Mouse (Mus musculus) forebrain, embryonic 13.5 days (tissue): ENCODE results near the gene Pilra. TPM values are rescaled to one million over a fixed set of nuclear protein-coding genes. Genes with fewer than 3 reads are reported as not detected.
"Not testable (repeated sequence)": the region's sequence is repeated elsewhere in the genome, so short reads cannot be mapped to it uniquely, and the experiment has no call there.

Experiments used
- ATAC-seq: fragments of 200-750 bp; cut with Nextera tagmentation; 2 replicates; pipeline ENCODE4 v1.8.0; 2017
- H3K27ac ChIP-seq: fragments of 300-500 bp; sonication (generic); 2 replicates; pipeline ENCODE4 v1.5.1; 2015; ENCODE audit warnings: inconsistent platforms, mild to moderate bottlenecking, moderate library complexity
- H3K27me3 ChIP-seq: fragments of 300-500 bp; sonication (generic); 2 replicates; pipeline ENCODE4 v1.6.1; 2015; ENCODE audit warnings: mild to moderate bottlenecking, inconsistent platforms
- H3K36me3 ChIP-seq: fragments of 300-500 bp; sonication (generic); 2 replicates; pipeline ENCODE4 v1.6.1; 2015; ENCODE audit warnings: mild to moderate bottlenecking, inconsistent platforms; ENCODE audit not compliant: poor library complexity, severe bottlenecking
- H3K4me1 ChIP-seq: fragments of 300-500 bp; sonication (generic); 2 replicates; pipeline ENCODE4 v1.6.1; 2015; ENCODE audit warnings: inconsistent platforms
- H3K4me2 ChIP-seq: fragments of 300-500 bp; sonication (generic); 2 replicates; pipeline ENCODE4 v1.6.1; 2015; ENCODE audit warnings: inconsistent platforms, mild to moderate bottlenecking, moderate library complexity
- H3K4me3 ChIP-seq: fragments of 300-500 bp; sonication (generic); 2 replicates; pipeline ENCODE4 v1.5.1; 2015; ENCODE audit warnings: mild to moderate bottlenecking, inconsistent platforms
- H3K9ac ChIP-seq: fragments of 300-500 bp; sonication (generic); 2 replicates; pipeline ENCODE4 v1.6.1; 2015; ENCODE audit warnings: mild to moderate bottlenecking, inconsistent platforms
- H3K9me3 ChIP-seq: fragments of 300-500 bp; sonication (generic); replicated peaks from 2 replicates; pipeline ENCODE4 v1.6.1; 2016; ENCODE audit warnings: inconsistent platforms
- WGBS: fragments of 180-500 bp; shearing (Covaris S2); methylation state at CpG from one replicate; pipeline ENCODE4 v1.1.7; 2015; 5-methylcytosine and 5-hydroxymethylcytosine counted together
- polyA plus RNA-seq: library from polyadenylated mRNA; unstranded; fragments of >200 nt; fragmentation: Nextera tagmentation; extraction: Ambion mirVana; gene quantifications from 2 replicates; pipeline ENCODE4 v1.2.1, GENCODE M21; 2015

Pilra gene
- polyA plus RNA-seq, 1 experiment from 2014 or later, result 1.3 TPM

DNA sequence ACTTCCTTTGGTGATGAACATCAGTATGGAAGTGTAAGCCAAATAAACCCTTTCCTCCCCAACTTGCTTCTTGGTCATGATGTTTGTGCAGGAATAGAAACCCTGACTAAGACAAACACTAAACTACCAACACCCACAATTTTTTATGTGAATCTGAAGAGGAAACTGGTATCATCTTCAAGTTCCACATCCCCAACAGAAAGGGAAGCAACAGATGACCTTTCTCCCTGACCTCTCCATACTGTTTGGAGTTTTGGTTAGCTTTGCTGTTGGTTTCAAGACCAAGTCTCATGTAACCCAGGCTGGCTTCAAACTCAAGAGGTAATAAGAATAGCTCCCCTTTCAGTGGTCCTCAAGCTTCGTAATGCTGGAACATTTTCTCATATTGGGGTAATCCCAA, 14.2 kb upstream of the Pilra start:
- H3K36me3 ChIP-seq, H3K4me2 ChIP-seq, H3K4me3 ChIP-seq, H3K27me3 ChIP-seq, ATAC-seq, H3K4me1 ChIP-seq, H3K9me3 ChIP-seq, H3K27ac ChIP-seq, H3K9ac ChIP-seq: not testable (repeated sequence)
- WGBS, result 89% methylated on average over 1 of the region's 1 CpGs

GRCm38 (mm10) chr5:137837110-137837509, 1.0 kb upstream of the Pilra start:
- not testable (repeated sequence) for H3K4me1 ChIP-seq, ATAC-seq

DNA sequence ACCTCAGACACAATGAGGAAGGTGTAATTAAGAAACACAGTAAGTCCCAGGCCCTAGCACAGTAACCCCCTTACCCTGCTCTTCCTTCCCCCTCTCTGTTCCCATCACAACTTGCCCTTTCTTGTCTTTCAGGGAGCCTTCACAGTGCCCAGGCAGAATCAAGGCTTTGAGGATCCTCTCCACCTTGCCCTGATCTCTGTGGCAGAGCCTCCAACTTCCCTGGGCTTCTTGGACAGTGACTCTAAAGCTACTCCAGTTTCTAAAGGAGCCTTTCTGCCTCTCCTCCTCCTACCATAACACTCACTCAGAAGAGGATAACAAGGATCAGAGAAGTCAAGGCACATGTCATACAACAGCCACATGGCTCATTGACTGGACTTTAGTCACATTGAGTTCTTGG, 530 bp upstream of the Pilra start:
- no peak for ATAC-seq
- H3K27me3 ChIP-seq, result no peaks in the 10 kb centered on the region
- H3K4me2 ChIP-seq, result no peak overlapping the region
- no peaks in the 10 kb centered on the region for H3K4me1 ChIP-seq
- no peaks in the 10 kb centered on the region for H3K36me3 ChIP-seq
- no peak overlapping the region for H3K9ac ChIP-seq
- H3K9me3 ChIP-seq, result no peaks in the 10 kb centered on the region
- H3K27ac ChIP-seq, result no peak overlapping the region
- no peak overlapping the region for H3K4me3 ChIP-seq

More at GRCm38 (mm10) chr5:137837110-137837509, 1.0 kb upstream of the Pilra start:
- not testable (repeated sequence) for H3K4me2 ChIP-seq, H3K27ac ChIP-seq, H3K36me3 ChIP-seq, H3K4me3 ChIP-seq, H3K9me3 ChIP-seq, H3K9ac ChIP-seq, H3K27me3 ChIP-seq

- H3K36me3 ChIP-seq, result no peaks in the 10 kb centered on the region
- H3K4me2 ChIP-seq, result no peak overlapping the region
- no peaks in the 10 kb centered on the region for H3K27me3 ChIP-seq
- no peak for ATAC-seq
- no peaks in the 10 kb centered on the region for H3K4me1 ChIP-seq
- WGBS, result 76% methylated on average over 4 of the region's 4 CpGs
- H3K4me3 ChIP-seq, result no peak overlapping the region
- no peak overlapping the region for H3K27ac ChIP-seq
- H3K9ac ChIP-seq, result no peak overlapping the region
- H3K9me3 ChIP-seq, result no peaks in the 10 kb centered on the region
Measured at GRCm38 (mm10) chr5:137833500-137833899, 2.6 kb downstream of the Pilra start.

DNA sequence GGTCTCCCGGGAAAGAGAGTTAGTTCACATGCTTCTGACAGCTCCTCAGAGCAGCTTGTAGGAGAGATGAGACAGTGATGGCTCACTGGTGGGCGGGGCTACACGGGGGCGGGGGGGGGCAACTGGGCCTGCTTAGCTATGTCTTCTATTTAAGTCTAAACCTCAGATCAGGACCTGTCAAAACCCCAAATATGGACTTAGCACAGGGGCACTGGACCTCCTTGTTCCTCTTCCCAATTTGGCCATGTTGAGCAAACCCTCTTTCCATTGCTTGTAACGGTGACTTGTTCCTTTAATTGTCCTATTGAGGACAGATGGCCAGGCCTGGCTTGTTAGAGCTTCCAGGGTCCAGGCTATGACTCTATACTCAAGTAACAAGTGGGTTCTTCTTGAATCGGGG, 4.6 kb downstream of the Pilra start:
- H3K36me3 ChIP-seq, result no peaks in the 10 kb centered on the region
- no peak overlapping the region for H3K4me2 ChIP-seq
- H3K4me1 ChIP-seq, result no peaks in the 10 kb centered on the region
- H3K27me3 ChIP-seq, result no peaks in the 10 kb centered on the region
- ATAC-seq, result no peak
- H3K27ac ChIP-seq, result no peak overlapping the region
- H3K4me3 ChIP-seq, result no peak overlapping the region
- 85% methylated on average over 6 of the region's 6 CpGs for WGBS
- no peaks in the 10 kb centered on the region for H3K9me3 ChIP-seq
- no peak overlapping the region for H3K9ac ChIP-seq

- Histone ChIP-seq H3K4me3 (no peak overlapping the region), H3K27me3 (no peaks in the 10 kb centered on the region), H3K4me2 (no peak overlapping the region), H3K36me3 (no peaks in the 10 kb centered on the region), H3K9me3 (no peaks in the 10 kb centered on the region), H3K4me1 (no peaks in the 10 kb centered on the region), H3K9ac (no peak overlapping the region), H3K27ac (no peak overlapping the region)
- 83% methylated on average over 4 of the region's 4 CpGs for WGBS
- ATAC-seq, result no peak
Measured at GRCm38 (mm10) chr5:137831106-137831505, 5.0 kb downstream of the Pilra start.

DNA sequence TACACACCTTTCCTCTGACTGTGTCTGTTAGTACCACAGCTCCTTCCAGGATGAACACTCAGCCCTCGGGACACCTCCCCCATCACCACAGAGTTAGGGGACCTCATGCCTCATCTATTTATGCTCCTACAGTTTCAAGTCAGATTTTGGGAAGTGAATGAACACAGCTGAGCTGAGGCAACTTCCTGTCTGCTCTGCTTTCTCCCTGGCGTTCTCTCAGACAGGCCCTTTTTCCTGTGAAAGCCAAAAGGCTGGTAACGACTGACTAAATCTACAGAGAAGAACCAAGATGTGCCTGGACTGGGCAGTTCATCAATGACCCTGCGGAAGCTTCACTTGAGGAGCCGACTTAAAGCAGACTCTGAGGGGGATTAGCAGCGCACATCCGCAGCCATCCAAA, 5.8 kb downstream of the Pilra start:
- no peak overlapping the region for H3K4me3 ChIP-seq
- no peak overlapping the region for H3K27ac ChIP-seq
- no peak for ATAC-seq
- no peaks in the 10 kb centered on the region for H3K27me3 ChIP-seq
- no peaks in the 10 kb centered on the region for H3K36me3 ChIP-seq
- H3K9me3 ChIP-seq, result no peaks in the 10 kb centered on the region
- no peak overlapping the region for H3K9ac ChIP-seq
- no peak overlapping the region for H3K4me2 ChIP-seq
- WGBS, result 86% methylated on average over 7 of the region's 7 CpGs
- H3K4me1 ChIP-seq, result no peaks in the 10 kb centered on the region

GRCm38 (mm10) chr5:137828694-137829093, 7.4 kb downstream of the Pilra start:
- H3K4me3 ChIP-seq, result no peak overlapping the region
- no peaks in the 10 kb centered on the region for H3K4me1 ChIP-seq
- no peaks in the 10 kb centered on the region for H3K27me3 ChIP-seq
- 87% methylated on average over 6 of the region's 6 CpGs for WGBS
- H3K36me3 ChIP-seq, result no peaks in the 10 kb centered on the region
- no peak for ATAC-seq
- H3K27ac ChIP-seq, result no peak overlapping the region
- no peak overlapping the region for H3K9ac ChIP-seq
- H3K4me2 ChIP-seq, result no peak overlapping the region
- H3K9me3 ChIP-seq, result no peaks in the 10 kb centered on the region

GRCm38 (mm10) chr5:137826421-137826820, 9.7 kb downstream of the Pilra start:
- ATAC-seq, result no peak
- Histone ChIP-seq H3K4me2 (no peak overlapping the region), H3K27me3 (no peaks in the 10 kb centered on the region), H3K36me3 (no peaks in the 10 kb centered on the region), H3K9ac (no peak overlapping the region), H3K4me1 (no peaks in the 10 kb centered on the region), H3K27ac (no peak overlapping the region), H3K4me3 (no peak overlapping the region), H3K9me3 (no peaks in the 10 kb centered on the region)
- WGBS, result 80% methylated on average over 7 of the region's 7 CpGs

GRCm38 (mm10) chr5:137825971-137826370, 10.1 kb downstream of the Pilra start:
- no peaks in the 10 kb centered on the region for H3K36me3 ChIP-seq
- no peak for ATAC-seq

DNA sequence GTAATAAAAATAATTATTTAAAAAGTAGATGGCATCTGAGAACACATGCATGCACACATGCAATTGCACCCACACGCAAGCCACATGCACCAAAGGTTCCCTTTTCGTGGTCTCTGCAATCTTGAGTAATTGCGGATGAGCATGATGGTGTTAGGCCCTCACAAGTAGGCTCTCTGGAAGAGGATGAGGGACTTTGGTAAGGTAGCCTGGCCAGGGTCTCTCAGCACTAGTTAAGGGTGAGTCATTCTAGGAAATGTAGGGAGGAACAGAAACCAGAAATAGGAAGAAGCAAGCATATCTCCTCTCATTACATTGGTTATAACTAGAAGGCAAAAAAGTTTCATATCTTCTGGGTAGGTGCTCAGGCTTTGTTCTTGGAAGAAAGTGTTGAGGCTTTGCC, 11.1 kb downstream of the Pilra start:
- Histone ChIP-seq H3K27ac (no peak overlapping the region), H3K27me3 (no peaks in the 10 kb centered on the region), H3K4me3 (no peak overlapping the region), H3K4me2 (no peak overlapping the region), H3K36me3 (no peaks in the 10 kb centered on the region), H3K9ac (no peak overlapping the region), H3K9me3 (no peaks in the 10 kb centered on the region), H3K4me1 (no peaks in the 10 kb centered on the region)
- no peak for ATAC-seq
- 96% methylated on average over 3 of the region's 3 CpGs for WGBS

More at GRCm38 (mm10) chr5:137825971-137826370, 10.1 kb downstream of the Pilra start:
- Histone ChIP-seq H3K9me3 (no peaks in the 10 kb centered on the region), H3K4me2 (no peak overlapping the region), H3K4me3 (no peak overlapping the region), H3K27me3 (no peaks in the 10 kb centered on the region), H3K4me1 (no peaks in the 10 kb centered on the region), H3K27ac (no peak overlapping the region), H3K9ac (no peak overlapping the region)
- 85% methylated on average over 2 of the region's 2 CpGs for WGBS

GRCm38 (mm10) chr5:137823455-137824045, 12.5 kb downstream of the Pilra start:
- H3K4me3 ChIP-seq, result no peak overlapping the region
- no peak overlapping the region for H3K27ac ChIP-seq
- WGBS, result 90% methylated on average over 6 of the region's 6 CpGs
- no peaks in the 10 kb centered on the region for H3K9me3 ChIP-seq
- no peaks in the 10 kb centered on the region for H3K27me3 ChIP-seq
- H3K9ac ChIP-seq, result no peak overlapping the region
- no peak for ATAC-seq
- no peak overlapping the region for H3K4me2 ChIP-seq
- H3K4me1 ChIP-seq, result no peaks in the 10 kb centered on the region
- H3K36me3 ChIP-seq, result no peaks in the 10 kb centered on the region

DNA sequence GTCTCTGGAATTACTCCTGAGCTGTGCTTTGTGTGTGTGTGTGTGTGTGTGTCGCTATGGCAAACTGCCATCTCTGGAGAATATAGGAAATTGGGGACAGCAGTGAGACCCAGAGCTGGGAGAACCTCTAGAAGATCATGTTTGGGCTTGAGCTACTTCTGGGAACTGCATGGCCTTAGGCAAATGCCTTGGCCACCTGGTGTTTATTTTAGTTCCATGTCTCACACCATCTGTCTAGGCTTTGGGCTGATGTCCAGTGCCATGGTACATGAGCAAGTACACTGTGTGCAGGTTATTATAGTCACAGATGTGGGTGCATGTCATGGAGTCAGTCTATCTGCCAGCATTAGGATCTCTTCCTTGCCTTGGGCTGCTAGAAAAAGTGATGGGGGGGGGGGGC, 13.5 kb downstream of the Pilra start:
- 80% methylated on average over 1 of the region's 1 CpGs for WGBS

More for the DNA sequence above, 13.5 kb downstream of the Pilra start:
- no peak for ATAC-seq
- H3K9me3 ChIP-seq, result no peaks in the 10 kb centered on the region
- no peaks in the 10 kb centered on the region for H3K27me3 ChIP-seq
- H3K4me2 ChIP-seq, result no peak overlapping the region
- H3K4me3 ChIP-seq, result no peak overlapping the region
- no peaks in the 10 kb centered on the region for H3K4me1 ChIP-seq
- no peak overlapping the region for H3K9ac ChIP-seq
- no peak overlapping the region for H3K27ac ChIP-seq
- no peaks in the 10 kb centered on the region for H3K36me3 ChIP-seq
